Mouse (Mus musculus) ovary, postnatal 10 days (tissue): ENCODE data around the gene Astn1.
A peak's percentile ranks its signal among the peaks of the same experiment; 100 is the strongest.

ENCODE experiments used
- DNase-seq: peaks from one replicate; pipeline ENCODE4 v3.0.0; 2022; ENCODE audit warnings: low spot score

Gene Astn1

DNA sequence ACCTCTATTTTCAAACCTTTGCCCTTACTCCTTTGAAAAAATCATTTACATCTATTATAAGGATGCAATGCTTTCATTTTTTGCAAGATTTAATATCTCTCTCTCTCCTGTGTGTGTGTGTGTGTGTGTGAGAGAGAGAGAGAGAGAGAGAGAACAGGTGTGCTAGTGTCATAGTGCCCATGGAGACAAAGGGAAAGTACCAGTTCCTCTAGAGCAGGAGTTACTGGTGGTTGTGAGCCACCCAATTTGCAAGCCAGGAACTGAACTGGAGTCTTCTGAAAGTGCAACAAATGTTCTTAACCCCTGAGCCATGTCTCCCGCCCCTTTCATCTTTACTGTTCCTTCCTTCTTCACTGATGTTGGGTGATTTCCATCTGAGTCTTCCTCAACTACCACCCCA, 253.1 kb downstream of the Astn1 start:
- DNase-seq, result no peak

DNA sequence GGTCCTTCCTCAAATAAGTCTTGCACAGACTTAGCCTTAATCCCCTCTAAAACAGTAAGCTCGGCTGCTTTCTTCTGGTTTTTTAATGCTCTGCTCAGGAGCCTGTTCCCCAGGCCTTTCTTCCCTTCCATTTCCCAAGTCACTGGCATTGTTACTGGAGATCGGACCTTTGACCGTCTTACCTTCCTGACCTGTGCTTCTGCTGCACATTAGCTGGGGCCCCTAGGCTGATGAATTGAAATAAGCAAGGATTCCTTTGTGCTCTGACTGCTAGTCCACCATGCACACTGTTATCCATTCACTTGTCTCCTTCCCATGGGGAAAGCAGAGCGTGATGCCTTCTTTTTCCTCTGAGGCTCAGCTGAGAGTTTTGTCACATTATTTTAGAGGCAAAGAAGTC, 255.9 kb downstream of the Astn1 start:
- DNase-seq, result no peak

DNA sequence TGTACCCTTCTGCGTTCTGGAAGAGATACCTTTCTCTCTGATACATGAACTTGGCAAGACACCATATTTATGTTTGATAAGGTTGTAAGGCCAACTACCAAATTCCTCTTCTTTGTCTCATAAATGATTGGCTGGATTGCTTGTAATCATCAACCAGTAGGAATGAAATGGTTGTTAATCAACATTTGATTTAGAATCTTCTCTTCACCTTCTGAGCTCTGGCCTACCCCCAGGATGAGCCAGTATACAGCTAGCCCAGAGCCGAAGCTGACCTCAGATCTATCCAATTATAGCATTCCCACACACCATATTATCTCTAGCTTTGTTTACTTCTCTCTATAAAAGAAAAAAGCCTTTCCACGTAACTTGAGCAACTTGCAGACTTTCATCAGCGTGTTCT, 270.9 kb downstream of the Astn1 start:
- no peak for DNase-seq

DNA sequence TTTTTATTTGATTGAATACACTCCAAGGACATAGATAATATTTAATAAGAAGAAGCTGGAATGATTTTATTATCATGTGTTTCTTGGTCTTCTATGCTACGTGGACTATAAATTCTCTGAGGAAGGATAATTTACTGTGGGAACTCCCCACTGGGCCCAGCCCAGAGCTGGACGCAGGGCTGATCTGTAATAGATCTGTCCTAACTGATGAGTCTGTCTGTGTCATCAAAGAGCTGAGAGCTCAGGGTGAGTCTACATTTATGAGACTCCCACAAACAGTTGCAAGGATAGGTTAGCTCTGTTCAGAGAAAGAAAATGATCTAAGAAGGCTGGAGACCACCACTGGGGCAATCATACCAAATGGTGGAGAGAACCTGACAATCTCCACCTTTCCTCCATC, 271.4 kb downstream of the Astn1 start:
- DNase-seq, result no peak

DNA sequence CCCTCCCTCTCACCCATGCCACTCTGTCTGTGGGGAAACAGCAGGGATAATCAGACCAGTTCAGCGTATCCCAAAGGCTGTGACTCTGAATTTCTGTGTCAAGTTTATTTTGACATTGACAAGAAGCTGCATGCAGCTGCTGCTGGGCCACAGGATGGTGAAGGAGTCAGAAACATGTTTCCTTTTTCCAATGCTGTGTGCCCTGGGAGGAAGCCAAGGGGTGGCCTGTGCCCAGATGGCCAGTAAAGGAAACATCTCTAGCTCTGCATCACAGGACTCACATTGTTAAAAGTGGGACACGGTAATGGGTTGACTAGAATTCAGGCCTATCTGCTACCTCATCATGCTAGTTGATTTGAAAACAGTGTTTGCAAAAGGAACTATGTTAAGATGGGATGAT, 279.2 kb downstream of the Astn1 start:
- no peak for DNase-seq

DNA sequence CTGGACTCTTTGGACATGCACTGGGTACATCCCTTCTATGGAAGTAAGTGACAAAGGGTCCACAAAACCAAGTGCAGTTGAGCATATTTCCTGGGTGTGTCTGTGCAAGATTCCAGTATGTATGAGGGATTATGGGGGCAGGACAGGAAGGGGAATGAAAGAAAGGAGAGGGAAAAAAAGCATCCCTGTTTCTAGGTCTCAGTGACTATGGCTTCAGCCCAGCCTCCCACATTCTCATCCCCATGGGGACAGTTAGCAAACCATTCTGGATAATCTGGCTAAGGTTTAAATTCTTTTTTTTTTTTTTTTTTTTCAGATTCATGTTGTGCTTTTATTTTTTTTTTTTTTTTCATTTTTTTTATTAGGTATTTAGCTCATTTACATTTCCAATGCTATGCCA, 280.2 kb downstream of the Astn1 start:
- no peak for DNase-seq

DNA sequence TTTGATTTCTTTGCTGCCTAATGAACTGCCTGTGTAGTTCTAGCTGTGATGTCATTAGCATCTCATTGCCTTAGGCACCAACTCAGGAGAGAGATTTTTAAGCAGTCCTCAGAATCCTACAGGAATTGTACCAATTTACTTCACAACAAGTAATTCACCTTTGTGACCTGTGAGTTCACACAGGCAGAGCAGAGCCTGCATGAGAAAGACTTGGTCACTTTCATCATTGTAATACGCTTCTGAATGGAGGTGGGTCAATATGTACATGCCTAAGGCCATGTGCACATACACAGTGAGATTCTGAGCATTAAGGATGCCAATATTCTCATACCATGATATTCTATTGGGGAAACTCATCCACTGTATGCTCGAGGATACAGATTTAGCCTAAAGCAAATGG, 290.7 kb downstream of the Astn1 start:
- no peak for DNase-seq

DNA sequence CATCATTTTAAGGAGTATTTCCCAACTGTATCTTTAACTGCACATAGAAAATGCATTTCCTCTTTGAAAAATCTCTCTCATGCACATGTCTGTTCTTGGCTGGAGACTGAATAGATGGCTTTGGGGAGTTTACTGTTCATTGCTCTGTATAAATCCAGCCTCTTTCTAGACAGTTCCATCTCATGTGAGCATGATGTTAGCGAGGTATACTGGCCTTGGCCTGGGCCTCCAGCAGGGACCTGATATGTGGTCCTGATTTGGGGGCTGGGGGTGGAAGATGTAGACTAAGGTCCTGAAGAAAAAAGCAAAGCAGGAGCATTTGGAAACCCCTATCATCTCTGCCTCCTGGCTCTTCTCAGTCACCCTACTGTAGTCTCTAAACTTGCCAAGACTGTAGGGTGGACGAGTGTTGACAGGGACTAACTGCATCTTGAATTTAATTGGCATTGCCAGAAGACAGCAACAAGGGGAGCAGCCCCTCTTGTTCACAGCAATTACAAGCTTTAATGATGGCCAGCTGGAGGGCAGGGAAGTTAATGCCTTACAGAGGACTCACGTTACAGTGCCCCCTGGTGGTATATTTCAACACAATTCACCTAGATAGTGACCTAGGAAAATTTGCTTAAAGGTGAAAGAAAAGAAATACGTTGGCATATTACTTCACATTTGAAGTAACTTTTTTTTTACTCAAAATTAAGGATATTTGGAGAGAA, 291.9 kb downstream of the Astn1 start:
- no peak for DNase-seq

DNA sequence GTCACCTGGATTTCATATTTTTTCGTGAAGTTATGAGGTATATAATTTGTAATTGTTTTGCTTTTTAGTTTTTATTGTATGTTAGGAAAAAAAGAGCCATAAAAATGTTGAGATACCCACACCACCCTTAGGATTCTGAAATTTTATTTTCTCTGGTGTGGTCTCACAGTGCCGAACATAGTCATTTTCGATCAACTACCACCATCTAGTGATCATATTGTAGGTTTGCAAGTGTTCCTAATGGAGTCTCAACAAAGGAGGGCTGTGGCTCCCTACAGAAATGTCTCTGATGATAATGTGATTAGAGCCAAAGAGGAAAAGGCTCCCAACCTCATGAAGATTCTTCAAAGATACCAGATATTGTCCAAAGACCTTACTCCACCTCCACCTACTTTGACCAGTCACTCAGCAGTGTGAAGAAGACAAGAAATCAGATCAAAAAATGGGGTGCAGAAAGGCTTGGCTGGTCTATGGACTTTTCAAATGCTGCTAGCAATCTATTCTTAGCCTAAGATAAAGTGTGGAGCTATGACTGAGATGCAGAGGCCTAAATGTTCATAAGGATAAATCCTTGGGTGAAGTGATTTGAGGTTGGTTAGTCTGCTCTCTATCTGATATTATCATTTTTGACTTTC, 292.6 kb downstream of the Astn1 start:
- no peak for DNase-seq

DNA sequence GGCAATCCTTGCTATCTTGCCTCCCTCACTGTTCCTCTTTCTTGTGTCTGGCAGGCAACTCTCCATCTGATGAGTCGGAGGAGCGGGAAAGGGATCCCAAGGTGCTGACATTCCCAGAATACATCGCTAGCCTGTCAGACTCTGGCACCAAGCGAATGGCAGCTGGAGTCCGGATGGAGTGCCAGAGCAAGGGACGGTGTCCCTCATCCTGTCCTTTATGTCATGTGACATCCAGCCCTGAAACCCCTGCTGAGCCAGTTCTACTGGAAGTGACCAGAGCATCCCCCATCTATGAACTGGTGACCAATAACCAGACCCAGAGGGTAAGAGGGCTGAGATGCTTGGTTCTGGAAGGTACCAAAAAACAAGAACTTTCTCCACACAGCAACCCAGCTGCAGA, 294.9 kb downstream of the Astn1 start:
- DNase-seq, result no peak

DNA sequence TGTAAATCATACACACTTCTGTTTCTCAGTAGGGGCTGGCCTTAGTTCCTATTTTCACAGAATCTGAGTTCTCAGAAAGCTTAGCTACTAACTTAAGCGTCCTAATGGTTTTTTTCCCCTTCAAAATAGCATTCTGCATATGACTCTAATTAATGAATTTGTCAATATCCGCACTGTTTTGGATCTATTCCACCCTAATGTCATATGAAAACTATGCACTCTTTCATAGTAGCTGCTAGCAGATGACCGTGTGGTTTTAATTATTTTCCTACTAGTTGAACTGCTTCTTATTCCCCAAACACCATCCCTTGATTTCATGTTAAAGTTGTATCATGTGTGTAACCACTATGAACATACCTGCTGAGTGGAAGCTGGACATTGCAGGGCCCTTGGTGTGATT, 303.9 kb downstream of the Astn1 start:
- no peak for DNase-seq

DNA sequence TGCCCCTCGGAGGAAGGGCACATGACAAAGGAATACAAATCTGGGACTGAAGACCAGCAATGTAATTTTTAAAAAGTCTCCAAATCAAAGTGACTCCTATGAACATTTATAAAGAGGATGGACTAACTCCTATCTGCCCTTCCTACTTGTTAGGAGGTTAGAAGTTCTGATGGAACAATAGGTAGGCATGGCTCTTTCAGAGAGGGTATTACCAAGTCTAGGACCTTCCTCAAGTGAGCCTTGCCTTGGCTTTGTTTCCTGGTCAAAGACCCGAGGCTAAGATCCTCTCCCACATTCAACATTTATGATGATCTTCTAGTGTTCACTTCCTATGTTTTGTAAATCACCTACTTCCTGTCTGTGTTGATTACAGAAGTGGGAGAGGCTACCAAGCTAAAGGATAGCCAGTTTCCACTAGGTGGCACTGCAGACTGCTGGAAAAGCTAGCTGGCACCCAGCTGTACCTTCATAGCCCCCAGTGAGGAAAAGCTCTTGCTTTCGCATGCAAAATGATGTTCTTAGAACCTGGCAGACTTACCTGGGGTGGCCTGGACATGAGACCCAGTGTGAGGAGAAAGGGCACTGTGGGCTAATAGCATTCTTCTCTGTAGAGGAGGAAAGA, 308.0 kb downstream of the Astn1 start:
- DNase-seq, result peak; percentile 6

DNA sequence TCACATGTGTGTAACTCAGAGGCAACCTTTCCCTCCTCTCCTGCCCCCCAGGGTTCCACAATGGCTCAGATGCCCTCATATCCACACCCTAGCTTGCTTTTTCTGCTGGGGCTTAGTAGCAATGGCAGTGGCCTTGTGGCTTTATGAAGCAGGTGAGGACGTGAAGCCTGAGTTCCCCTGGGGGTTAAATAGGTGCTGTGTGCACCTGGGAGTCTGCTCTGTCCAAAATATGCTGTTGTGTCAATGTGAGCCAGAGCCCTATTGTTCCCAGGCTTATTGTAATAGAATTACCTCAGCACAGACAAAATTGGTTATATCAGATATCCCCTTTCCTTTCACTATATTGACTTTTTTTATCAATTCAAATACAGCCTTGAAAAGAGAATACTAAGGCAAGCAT, 325.7 kb downstream of the Astn1 start:
- DNase-seq, result no peak

DNA sequence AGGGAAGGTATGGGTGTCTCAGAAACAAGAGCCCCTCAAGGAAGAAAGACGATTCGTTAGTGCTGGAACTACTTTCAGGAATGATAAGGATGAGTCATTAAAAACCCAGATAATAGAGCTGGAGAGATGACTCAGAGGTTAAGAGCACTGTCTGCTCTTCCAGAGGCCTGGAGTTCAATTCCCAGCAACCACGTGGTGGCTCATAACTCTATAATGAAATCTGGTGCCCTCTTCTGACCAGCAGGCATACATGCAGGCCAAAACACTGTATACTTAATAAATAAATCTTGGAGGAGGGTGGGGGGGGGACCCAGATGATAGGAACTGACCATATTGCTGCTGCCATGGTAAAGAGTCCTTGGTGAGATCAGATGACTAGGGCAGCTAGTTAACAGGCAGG, 335.4 kb downstream of the Astn1 start:
- no peak for DNase-seq

DNA sequence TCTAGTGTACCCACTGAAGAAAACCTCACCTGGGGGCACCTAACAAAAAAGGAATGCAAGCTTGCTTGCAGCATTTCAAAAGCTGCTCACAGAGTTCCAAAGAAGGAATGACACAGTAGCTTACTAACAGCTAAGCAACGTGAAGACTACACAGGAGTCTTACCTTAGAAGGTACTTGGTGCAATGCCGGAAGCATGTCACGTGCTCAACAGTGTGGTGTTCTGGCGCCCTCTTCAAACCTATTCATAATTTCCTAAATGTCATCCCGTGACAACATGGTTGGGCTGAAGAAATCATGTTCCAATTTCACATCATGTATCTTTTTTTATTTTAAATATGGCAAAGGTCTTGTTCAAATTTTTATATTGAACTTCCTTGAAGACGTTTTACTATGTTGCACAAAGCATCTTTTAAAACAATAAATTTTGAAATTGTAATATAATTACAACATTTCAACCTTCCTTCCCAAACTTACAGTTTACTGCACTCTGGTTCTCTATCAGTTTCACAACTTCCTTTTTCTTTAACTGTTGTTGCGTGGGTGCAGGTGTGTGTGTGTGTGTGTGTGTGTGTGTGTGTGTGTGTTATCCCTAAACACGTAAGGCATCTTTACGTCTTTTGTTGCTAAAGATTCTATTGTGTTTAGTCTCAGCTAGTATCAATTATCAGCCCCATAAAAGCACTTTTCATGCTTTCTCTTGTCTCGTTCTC, 335.9 kb downstream of the Astn1 start:
- DNase-seq, result no peak

DNA sequence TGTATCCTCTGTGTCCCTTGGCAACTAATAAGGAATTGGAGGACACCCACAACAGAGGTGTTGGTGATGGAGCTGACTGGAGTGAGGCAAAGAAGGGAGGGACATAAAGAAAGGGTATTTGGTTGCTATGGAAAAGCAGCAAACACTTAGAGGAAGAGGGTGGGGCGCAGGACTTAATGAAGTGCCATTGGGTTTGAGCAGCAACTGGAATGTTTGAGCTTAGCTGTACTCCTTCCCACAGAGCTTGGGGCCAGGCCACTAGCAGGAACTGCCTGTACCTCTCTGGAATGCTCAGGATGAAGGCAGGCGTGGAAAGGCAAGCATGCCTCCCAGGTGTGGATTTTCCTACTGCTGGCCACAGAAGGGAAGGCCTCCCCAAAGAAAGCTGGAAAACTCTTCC, 337.2 kb downstream of the Astn1 start:
- DNase-seq, result no peak

DNA sequence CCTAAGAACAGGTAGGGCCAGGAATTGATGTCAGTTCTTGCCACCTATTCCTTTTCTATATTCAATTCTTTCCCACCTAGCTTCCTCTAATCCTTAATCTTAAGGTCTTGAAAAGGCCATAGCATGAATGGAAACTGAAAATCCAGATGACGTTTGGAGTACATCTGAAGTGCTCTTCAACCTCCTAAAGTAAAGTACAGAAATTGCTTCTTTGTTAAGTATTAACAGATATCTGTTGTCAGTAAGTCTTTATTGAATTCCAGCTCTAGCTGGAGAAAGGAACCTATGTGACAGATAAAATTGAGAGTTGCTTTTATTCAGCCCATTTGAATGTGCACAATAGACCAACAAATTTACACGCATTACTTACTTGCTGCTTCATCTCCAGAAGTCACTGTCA, 338.1 kb downstream of the Astn1 start:
- no peak for DNase-seq

DNA sequence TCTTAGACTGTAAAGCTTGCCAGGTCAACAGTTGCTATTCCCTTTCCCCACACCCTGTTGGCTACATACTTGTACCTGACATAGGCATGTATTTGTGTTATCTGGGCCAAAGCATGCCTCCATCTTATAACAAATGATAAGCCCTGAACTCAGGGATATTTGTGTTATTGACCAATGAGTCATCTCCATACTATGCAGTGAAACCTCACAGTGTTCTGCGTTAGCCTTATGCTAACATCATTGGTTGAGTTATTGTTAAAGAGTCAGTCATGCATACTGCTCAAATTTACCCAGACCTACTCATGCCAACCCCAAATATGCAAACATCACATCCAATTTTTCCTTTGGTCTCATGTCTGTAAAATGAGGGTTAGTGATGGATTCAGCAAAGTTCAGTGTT, 339.3 kb downstream of the Astn1 start:
- no peak for DNase-seq

DNA sequence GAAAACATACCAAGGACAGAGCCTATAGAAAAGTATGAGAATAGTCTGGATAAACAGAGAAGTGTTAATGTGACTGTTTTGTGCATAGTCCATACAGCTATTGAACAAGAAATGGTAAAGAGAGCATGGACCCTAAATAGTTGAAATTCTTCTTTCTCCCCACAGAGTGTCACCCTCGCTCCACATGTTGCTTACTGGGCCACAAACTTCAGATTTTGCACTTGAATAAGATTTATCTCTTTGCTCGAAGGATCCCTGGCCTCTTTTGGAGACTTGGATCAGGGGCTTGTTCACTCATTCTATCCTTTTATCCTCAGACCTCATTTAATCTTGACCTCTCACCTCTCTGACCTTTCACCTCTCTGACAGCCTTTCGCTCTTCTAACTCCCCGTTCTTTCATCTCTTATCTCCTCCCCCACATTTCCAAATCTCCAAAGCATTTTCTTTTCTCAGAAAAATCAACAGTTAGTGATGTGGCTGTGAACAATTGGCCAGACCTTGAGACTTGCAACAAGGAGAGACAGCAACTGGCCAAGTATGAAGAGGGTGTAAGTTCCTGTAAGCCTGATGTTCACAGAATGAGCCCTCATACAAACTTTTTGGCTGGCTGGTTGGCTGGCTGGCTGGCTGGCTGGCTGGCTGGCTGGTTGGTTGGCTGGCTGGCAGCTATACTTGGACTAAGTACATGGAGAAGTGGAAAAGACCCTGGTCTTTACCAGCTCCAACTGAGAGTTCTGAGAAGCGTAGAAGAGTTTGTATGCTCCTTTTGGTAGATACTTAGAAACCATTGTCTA, 351.4 kb downstream of the Astn1 start:
- no peak for DNase-seq

DNA sequence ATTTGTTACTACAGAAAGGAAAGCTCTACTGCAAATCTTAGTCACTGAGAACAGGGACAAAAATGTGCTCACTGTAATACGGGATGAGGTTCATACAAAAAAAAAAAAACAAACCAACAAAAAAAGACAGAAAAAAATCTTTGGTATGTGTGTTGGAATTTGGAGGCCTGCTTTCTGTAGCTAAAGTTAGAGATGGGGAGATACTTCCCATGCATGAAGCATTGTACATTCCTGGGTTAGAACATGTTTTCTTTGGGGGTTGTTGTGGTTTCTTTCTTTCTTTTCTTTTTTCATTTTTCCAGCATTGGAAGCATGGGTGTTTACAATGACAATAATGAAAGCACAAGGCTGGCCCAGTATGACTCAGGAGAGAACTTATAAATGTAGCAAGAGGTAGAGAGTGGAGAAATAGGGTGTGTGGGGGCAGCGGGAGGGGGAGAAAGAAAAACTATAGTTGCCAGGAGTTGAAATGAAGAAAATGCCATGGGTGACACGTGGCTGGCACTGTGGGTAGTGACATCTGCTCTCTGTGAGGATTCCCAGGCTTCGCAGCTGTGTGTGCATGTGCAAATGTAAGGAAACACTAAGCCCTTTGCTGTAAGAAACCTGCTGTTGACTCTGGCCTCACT, 370.9 kb downstream of the Astn1 start:
- DNase-seq, result no peak

DNA sequence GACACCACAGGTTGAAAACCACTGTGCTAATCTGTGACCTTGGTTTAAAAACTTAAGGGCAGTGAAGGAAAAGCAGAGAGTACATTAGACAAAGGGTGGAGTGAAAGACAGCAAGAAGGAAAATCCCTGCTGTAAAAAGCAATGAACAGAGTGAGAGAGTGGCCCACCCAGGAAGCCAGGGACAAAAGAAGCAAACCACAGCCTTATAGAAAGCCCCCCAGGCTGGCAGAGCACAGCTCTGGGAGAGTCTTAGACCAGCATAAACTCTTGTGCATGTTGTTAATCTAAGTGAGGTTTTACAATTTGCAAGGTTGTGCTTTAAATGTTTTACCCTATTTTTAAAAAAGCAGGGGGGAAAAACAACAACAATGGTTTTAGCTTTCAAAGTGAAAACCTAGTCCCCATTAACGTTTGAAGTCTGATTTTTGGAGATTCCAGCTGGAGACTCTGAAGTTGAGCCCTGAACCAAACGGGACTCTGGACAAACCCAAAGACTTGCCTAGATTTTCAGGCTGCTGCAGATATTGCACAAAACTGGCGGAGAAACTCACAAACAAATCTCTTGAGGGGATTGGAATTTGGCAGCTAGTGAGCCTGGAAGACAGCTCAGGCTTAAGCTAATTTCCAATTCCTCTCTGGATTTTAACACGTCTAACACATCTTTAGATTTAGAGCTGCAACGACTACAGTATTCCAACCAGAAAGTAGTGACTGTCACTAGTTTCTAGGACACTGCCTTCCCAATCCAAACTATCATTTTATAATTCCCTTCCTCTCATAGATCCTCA, 377.3 kb downstream of the Astn1 start:
- DNase-seq, result no peak
